Mouse (Mus musculus): ENCODE results near the gene Inpp5f. TPM values are rescaled to one million over a fixed set of nuclear protein-coding genes. Genes with fewer than 3 reads are reported as not detected.
"Not testable (repeated sequence)": the region's sequence is repeated elsewhere in the genome, so short reads cannot be mapped to it uniquely, and the experiment has no call there.

Inpp5f gene
- polyA plus RNA-seq, 1 experiment: 14.7 TPM

DNA sequence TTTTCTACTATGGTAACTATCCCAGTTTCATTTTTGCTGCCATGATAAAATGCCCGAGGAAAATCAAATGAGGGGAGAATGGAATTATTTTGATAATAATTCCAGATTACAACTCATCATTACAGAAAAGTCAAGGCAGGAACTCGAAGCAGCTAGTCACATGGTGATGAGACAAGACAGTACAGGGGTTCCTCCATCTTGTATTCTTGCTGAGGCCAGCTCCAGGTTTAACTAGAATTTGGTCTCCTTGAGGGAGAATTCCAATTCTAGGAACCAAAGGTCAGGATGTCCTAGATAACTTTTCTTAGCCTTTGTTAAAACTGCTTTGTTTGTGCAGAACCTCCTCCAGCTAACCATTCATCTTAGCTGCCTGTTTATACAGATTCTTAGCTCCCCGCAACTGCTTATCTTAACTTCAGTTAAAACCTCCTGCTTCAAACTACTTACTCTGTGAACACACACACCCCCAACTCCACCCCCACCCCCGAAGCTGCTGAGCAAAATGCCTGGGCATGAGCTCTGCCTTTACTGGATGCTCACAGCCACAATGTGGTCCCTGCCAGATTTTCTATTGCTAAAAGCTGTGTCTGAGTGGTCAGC, 23.7 kb upstream of the Inpp5f start:
- Histone ChIP-seq H3K4me1 (ENCODE audit: control insufficient read depth, insufficient read depth, low read length) (peaks cover 2% of the 10 kb centered on the region), H3K4me3 (replicated peaks; ENCODE audit: control insufficient read depth, low read depth, low read length) (no peak overlapping the region), H3K27ac (ENCODE audit: control insufficient read depth, insufficient read depth, low read depth, low read length, poor library complexity) (no peak overlapping the region)
- WGBS: 49% methylated on average over 4 of the region's 4 CpGs
- TF ChIP-seq POLR2A (IDR thresholded peaks at IDR 0.05; ENCODE audit: borderline replicate concordance, control insufficient read depth, low read depth, low read length) (no peak), CTCF (IDR thresholded peaks at IDR 0.05; ENCODE audit: control insufficient read depth, insufficient read depth, low read length) (no peak)

GRCm38 (mm10) chr7:128591345-128592084, 19.6 kb upstream of the Inpp5f start:
- 78% methylated on average over 9 of the region's 9 CpGs for WGBS
- no peak overlapping the region for H3K4me3 ChIP-seq (replicated peaks; ENCODE audit: control insufficient read depth, low read depth, low read length)

DNA sequence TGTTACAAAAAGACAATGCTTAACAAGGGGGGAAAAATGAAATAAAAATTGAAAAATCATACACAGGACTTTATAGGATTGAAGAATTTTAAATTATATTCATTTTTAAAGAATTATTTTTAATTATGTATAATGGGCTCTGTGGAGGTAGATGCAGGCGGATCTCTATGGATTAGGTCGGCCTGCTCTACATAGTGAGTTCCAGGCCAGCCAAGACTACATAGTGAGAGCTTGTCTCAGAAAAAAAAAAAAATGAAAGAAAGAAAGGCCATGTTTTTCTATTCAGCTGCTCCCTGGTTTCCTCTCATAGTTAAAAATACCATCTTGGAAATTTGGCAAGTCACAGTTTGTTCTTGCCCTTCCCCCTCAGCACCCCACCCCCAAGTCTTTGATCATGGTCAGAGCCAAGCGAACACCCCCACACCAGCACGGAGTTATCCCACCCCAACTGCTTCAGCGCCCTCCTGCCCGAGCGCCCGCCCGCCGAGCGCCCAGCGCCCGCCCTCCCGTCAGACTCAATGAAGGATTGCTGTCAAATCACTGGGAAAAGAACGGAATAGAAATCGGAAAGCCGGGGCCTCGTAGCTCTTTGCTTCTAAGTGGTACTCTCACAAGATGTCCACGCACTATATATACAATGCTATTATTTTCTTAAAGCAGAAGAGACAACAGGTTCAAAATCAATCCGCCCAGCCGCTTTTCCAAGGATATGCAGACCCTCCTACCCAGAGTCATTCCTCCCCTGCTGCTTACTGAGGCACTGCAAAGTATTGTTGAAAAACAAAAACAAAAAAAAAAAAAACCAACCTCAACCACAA, 18.8 kb upstream of the Inpp5f start:
- WGBS: 40% methylated on average over 21 of the region's 21 CpGs
- Histone ChIP-seq H3K4me1 (ENCODE audit: control insufficient read depth, insufficient read depth, low read length) (no peaks in the 10 kb centered on the region), H3K4me3 (replicated peaks; ENCODE audit: control insufficient read depth, low read depth, low read length) (no peak overlapping the region), H3K27ac (ENCODE audit: control insufficient read depth, insufficient read depth, low read depth, low read length, poor library complexity) (no peak overlapping the region)
- no peak for TF ChIP-seq POLR2A (IDR thresholded peaks at IDR 0.05; ENCODE audit: borderline replicate concordance, control insufficient read depth, low read depth, low read length)
- TF ChIP-seq CTCF (IDR thresholded peaks at IDR 0.05; ENCODE audit: control insufficient read depth, insufficient read depth, low read length): no peak

More at GRCm38 (mm10) chr7:128591345-128592084, 19.6 kb upstream of the Inpp5f start:
- TF ChIP-seq CTCF (IDR thresholded peaks at IDR 0.05; ENCODE audit: control insufficient read depth, insufficient read depth, low read length) (no peak), POLR2A (IDR thresholded peaks at IDR 0.05; ENCODE audit: borderline replicate concordance, control insufficient read depth, low read depth, low read length) (no peak)
- Histone ChIP-seq H3K27ac (ENCODE audit: control insufficient read depth, insufficient read depth, low read depth, low read length, poor library complexity) (no peak overlapping the region), H3K4me1 (ENCODE audit: control insufficient read depth, insufficient read depth, low read length) (no peaks in the 10 kb centered on the region)

DNA sequence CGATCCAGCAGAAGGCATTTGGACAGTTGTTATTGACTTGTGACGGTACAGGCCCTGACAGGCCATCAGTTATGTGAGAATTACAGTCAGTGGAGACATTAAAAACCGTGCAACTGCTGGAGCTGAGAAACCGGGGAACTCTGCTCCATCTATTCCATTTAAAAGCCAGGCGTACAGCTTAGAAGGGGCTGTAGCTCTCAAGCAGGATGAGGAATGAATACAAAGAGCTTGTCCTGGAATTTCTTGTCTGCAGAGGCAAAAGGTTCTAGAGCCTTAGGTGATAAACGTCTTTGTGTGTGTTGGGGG, 18.2 kb upstream of the Inpp5f start:
- H3K27ac ChIP-seq (ENCODE audit: control insufficient read depth, insufficient read depth, low read depth, low read length, poor library complexity): no peak overlapping the region
- TF ChIP-seq CTCF (IDR thresholded peaks at IDR 0.05; ENCODE audit: control insufficient read depth, insufficient read depth, low read length) (no peak), POLR2A (IDR thresholded peaks at IDR 0.05; ENCODE audit: borderline replicate concordance, control insufficient read depth, low read depth, low read length) (no peak)
- 61% methylated on average over 6 of the region's 6 CpGs for WGBS
- no peak overlapping the region for H3K4me3 ChIP-seq (replicated peaks; ENCODE audit: control insufficient read depth, low read depth, low read length)
- H3K4me1 ChIP-seq (ENCODE audit: control insufficient read depth, insufficient read depth, low read length): no peaks in the 10 kb centered on the region

GRCm38 (mm10) chr7:128596274-128596673, 14.9 kb upstream of the Inpp5f start:
- 86% methylated on average over 2 of the region's 2 CpGs for WGBS

GRCm38 (mm10) chr7:128599072-128599471, 12.1 kb upstream of the Inpp5f start:
- no peak for TF ChIP-seq CTCF (IDR thresholded peaks at IDR 0.05; ENCODE audit: control insufficient read depth, insufficient read depth, low read length)
- TF ChIP-seq POLR2A (IDR thresholded peaks at IDR 0.05; ENCODE audit: borderline replicate concordance, control insufficient read depth, low read depth, low read length): no peak
- WGBS: 68% methylated on average over 5 of the region's 5 CpGs

More at GRCm38 (mm10) chr7:128596274-128596673, 14.9 kb upstream of the Inpp5f start:
- peaks cover 1% of the 10 kb centered on the region; the same call in 1 of the 2 replicates for H3K4me1 ChIP-seq (ENCODE audit: control insufficient read depth, insufficient read depth, low read length)
- TF ChIP-seq POLR2A (IDR thresholded peaks at IDR 0.05; ENCODE audit: borderline replicate concordance, control insufficient read depth, low read depth, low read length) (no peak), CTCF (IDR thresholded peaks at IDR 0.05; ENCODE audit: control insufficient read depth, insufficient read depth, low read length) (no peak)
- no peak overlapping the region for H3K4me3 ChIP-seq (replicated peaks; ENCODE audit: control insufficient read depth, low read depth, low read length)
- H3K27ac ChIP-seq (ENCODE audit: control insufficient read depth, insufficient read depth, low read depth, low read length, poor library complexity): no peak overlapping the region

DNA sequence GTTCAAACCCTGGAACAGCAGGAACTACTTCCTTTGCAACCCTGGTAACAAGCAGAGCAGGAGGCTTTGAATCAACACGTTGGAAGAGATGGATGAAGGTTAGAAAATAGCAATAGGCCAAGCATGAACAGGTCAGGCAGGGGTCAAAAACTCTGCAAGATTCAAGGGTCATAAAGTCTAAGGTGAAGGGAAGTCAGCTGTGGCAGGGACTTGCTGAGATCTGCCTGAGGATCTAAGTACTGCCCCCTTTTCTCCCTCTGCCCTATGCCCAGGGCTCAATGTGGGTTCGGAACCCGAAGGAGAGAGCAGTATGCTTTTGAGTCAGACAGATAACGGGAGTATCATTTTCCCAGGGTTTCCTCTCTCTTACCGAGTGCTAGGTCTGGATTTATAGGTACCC, 9.3 kb upstream of the Inpp5f start:
- no peak overlapping the region for H3K27ac ChIP-seq (ENCODE audit: control insufficient read depth, insufficient read depth, low read depth, low read length, poor library complexity)
- peaks cover 1% of the 10 kb centered on the region; the same call in 1 of the 2 replicates for H3K4me1 ChIP-seq (ENCODE audit: control insufficient read depth, insufficient read depth, low read length)
- 81% methylated on average over 5 of the region's 5 CpGs for WGBS
- no peak overlapping the region for H3K4me3 ChIP-seq (replicated peaks; ENCODE audit: control insufficient read depth, low read depth, low read length)
- no peak for TF ChIP-seq CTCF (IDR thresholded peaks at IDR 0.05; ENCODE audit: control insufficient read depth, insufficient read depth, low read length)
- TF ChIP-seq POLR2A (IDR thresholded peaks at IDR 0.05; ENCODE audit: borderline replicate concordance, control insufficient read depth, low read depth, low read length): no peak

More at GRCm38 (mm10) chr7:128599072-128599471, 12.1 kb upstream of the Inpp5f start:
- Histone ChIP-seq H3K4me1 (ENCODE audit: control insufficient read depth, insufficient read depth, low read length) (peaks cover 1% of the 10 kb centered on the region; the same call in 1 of the 2 replicates), H3K27ac (ENCODE audit: control insufficient read depth, insufficient read depth, low read depth, low read length, poor library complexity) (no peak overlapping the region), H3K4me3 (replicated peaks; ENCODE audit: control insufficient read depth, low read depth, low read length) (no peak overlapping the region)

GRCm38 (mm10) chr7:128609936-128610335, 1.2 kb upstream of the Inpp5f start:
- H3K4me3 ChIP-seq (replicated peaks; ENCODE audit: control insufficient read depth, low read depth, low read length); H3K27ac ChIP-seq (ENCODE audit: control insufficient read depth, insufficient read depth, low read depth, low read length, poor library complexity); H3K4me1 ChIP-seq (ENCODE audit: control insufficient read depth, insufficient read depth, low read length): not testable (repeated sequence)
- WGBS: 91% methylated on average over 8 of the region's 9 CpGs

All from bone marrow, adult 2 months (tissue).